Comparison of ENCODE assay signal across 19 mouse cellular contexts in genomic region chr10:20219538-20219937, GRCm38 (mm10).
A peak's percentile ranks its signal among the peaks of the same experiment; 100 is the strongest.
DNase-seq lines count a peak whose midpoint lies in the region; ATAC-seq lines count a peak whose summit lies in the region.
"Had no signal": no experiment of that assay in that cellular context is flagged by ENCODE, and none has a peak within 500 bp of the region (broad histone marks: within the 10 kb centered on the region; RNA-seq: fewer than 3 reads in every experiment).

No protein-coding gene starts in this region.

- H3K36me3 ChIP-seq in megakaryocyte, embryonic 14.5 days (replicated peaks; ENCODE audit: low read length): no peaks in the 10 kb centered on the region
- no peaks in the 10 kb centered on the region for H3K36me3 ChIP-seq in forebrain, embryonic 10.5 days (replicated peaks)
- no peaks in the 10 kb centered on the region for H3K36me3 ChIP-seq in forebrain, embryonic 14.5 days (ENCODE audit: control insufficient read depth, insufficient read depth, low read length)
- H3K36me3 ChIP-seq: embryonic facial prominence, embryonic 12.5 days; hindbrain, embryonic 15.5 days; liver, embryonic 13.5 days; midbrain, embryonic 12.5 days; stomach, embryonic 15.5 days had no signal

- peak; percentile 54 for DNase-seq in CD4-positive, CD25-positive, alpha-beta regulatory T cell, adult 2 months (ENCODE audit: low read depth, low spot score)
- peak; percentile 41 for DNase-seq in R1 (ENCODE audit: low read depth, low spot score)
- DNase-seq in thymus, postnatal 0 days (ENCODE audit: low spot score): peak; percentile 67
- no peak for DNase-seq in forebrain, embryonic 10.5 days (ENCODE audit: extremely low spot score, low spot score)
- no peak for DNase-seq in forebrain, embryonic 14.5 days (ENCODE audit: low spot score)
- DNase-seq: adrenal gland, postnatal 36 days; cerebellum, postnatal 25 days; kidney, postnatal 10 days; left cerebral cortex, postnatal 4 days; liver, embryonic 13.5 days; right cerebral cortex, postnatal 25 days had no signal

- H3K27me3 ChIP-seq in megakaryocyte, embryonic 14.5 days (replicated peaks): no peaks in the 10 kb centered on the region
- no peaks in the 10 kb centered on the region for H3K27me3 ChIP-seq in forebrain, embryonic 10.5 days (ENCODE audit: poor library complexity, severe bottlenecking)
- H3K27me3 ChIP-seq in forebrain, embryonic 14.5 days (replicated peaks; ENCODE audit: control insufficient read depth, insufficient read depth, low read length): no peaks in the 10 kb centered on the region
- H3K27me3 ChIP-seq: embryonic facial prominence, embryonic 12.5 days; hindbrain, embryonic 15.5 days; liver, embryonic 13.5 days; midbrain, embryonic 12.5 days; stomach, embryonic 15.5 days had no signal

- H3K27ac ChIP-seq in forebrain, embryonic 10.5 days: no peak overlapping the region
- H3K27ac ChIP-seq in forebrain, embryonic 14.5 days (ENCODE audit: low read depth, low read length): no peak overlapping the region
- H3K27ac ChIP-seq: embryonic facial prominence, embryonic 12.5 days; hindbrain, embryonic 15.5 days; liver, embryonic 13.5 days; midbrain, embryonic 12.5 days; stomach, embryonic 15.5 days had no signal

- 89% methylated on average over 8 of the region's 8 CpGs for WGBS in forebrain, embryonic 10.5 days
- 90% methylated on average over 8 of the region's 8 CpGs for WGBS in forebrain, embryonic 14.5 days

- no peak overlapping the region for H3K9ac ChIP-seq in forebrain, embryonic 14.5 days (ENCODE audit: low read length)
- H3K9ac ChIP-seq: embryonic facial prominence, embryonic 12.5 days; hindbrain, embryonic 15.5 days; liver, embryonic 13.5 days; midbrain, embryonic 12.5 days; stomach, embryonic 15.5 days had no signal

- peaks cover 33% of the 10 kb centered on the region for H3K4me1 ChIP-seq in megakaryocyte, embryonic 14.5 days
- H3K4me1 ChIP-seq in forebrain, embryonic 10.5 days: no peaks in the 10 kb centered on the region
- H3K4me1 ChIP-seq in forebrain, embryonic 14.5 days (ENCODE audit: control insufficient read depth, insufficient read depth, low read length): no peaks in the 10 kb centered on the region
- H3K4me1 ChIP-seq: embryonic facial prominence, embryonic 12.5 days; hindbrain, embryonic 15.5 days; midbrain, embryonic 12.5 days; stomach, embryonic 15.5 days had no signal

- peak overlapping the region; percentile 75 for H3K4me3 ChIP-seq in megakaryocyte, embryonic 14.5 days (replicated peaks)
- no peak overlapping the region for H3K4me3 ChIP-seq in forebrain, embryonic 10.5 days
- H3K4me3 ChIP-seq in forebrain, embryonic 14.5 days (ENCODE audit: low read depth, low read length): no peak overlapping the region
- H3K4me3 ChIP-seq: embryonic facial prominence, embryonic 12.5 days; hindbrain, embryonic 15.5 days; liver, embryonic 13.5 days; midbrain, embryonic 12.5 days; stomach, embryonic 15.5 days had no signal

- H3K9me3 ChIP-seq in megakaryocyte, embryonic 14.5 days: no peaks in the 10 kb centered on the region
- H3K9me3 ChIP-seq in forebrain, embryonic 10.5 days: no peaks in the 10 kb centered on the region
- H3K9me3 ChIP-seq in forebrain, embryonic 14.5 days (replicated peaks; ENCODE audit: control insufficient read depth, low read length): no peaks in the 10 kb centered on the region
- H3K9me3 ChIP-seq: embryonic facial prominence, embryonic 12.5 days; hindbrain, embryonic 15.5 days; liver, embryonic 13.5 days; midbrain, embryonic 12.5 days; stomach, embryonic 15.5 days had no signal

- H3K4me2 ChIP-seq in forebrain, embryonic 14.5 days (ENCODE audit: low read length): no peak overlapping the region
- H3K4me2 ChIP-seq: embryonic facial prominence, embryonic 12.5 days; heart, embryonic 11.5 days; hindbrain, embryonic 15.5 days; liver, embryonic 13.5 days; midbrain, embryonic 12.5 days; stomach, embryonic 15.5 days had no signal

- ATAC-seq in frontal cortex, adult (ENCODE audit: low TSS enrichment): no peak
- no peak for ATAC-seq in forebrain, embryonic 14.5 days
- ATAC-seq: lung, postnatal 0 days had no signal

Comparison
In these comparisons a context has a peak if more than half of its experiments do, and no peak if none do; other contexts are left out.
1. DNase-seq: peak in CD4-positive, CD25-positive, alpha-beta regulatory T cell, adult 2 months (single experiment), R1 (single experiment) and thymus, postnatal 0 days (single experiment); none in forebrain, embryonic 10.5 days (single experiment) and forebrain, embryonic 14.5 days (single experiment).